20 mouse cellular contexts compared by ENCODE assay signal in genomic region chr7:126252230-126252629, GRCm38 (mm10).
"Had no signal": no experiment of that assay in that cellular context is flagged by ENCODE, and none has a peak within 500 bp of the region (broad histone marks: within the 10 kb centered on the region; RNA-seq: fewer than 3 reads in every experiment).

No protein-coding gene starts in this region.

- H3K36me3 ChIP-seq: lung, embryonic 15.5 days; midbrain, embryonic 13.5 days; midbrain, embryonic 15.5 days; neural tube, embryonic 13.5 days; neural tube, embryonic 15.5 days had no signal

- H3K9me3 ChIP-seq: lung, embryonic 15.5 days; midbrain, embryonic 13.5 days; midbrain, embryonic 15.5 days; neural tube, embryonic 13.5 days; neural tube, embryonic 15.5 days had no signal

- H3K4me2 ChIP-seq: lung, embryonic 15.5 days; midbrain, embryonic 11.5 days; midbrain, embryonic 13.5 days; midbrain, embryonic 15.5 days; neural tube, embryonic 13.5 days; neural tube, embryonic 15.5 days had no signal

- DNase-seq: lung, adult 2 months; lung, postnatal 14 days; lung, postnatal 36 days; retina, postnatal 1 day; right cerebral cortex, adult 18-20 months; right cerebral cortex, postnatal 25 days; right cerebral cortex, postnatal 4 days; spleen, adult 18-20 months; thymus, adult 18-20 months; thymus, postnatal 14 days; thymus, postnatal 36 days had no signal

- ATAC-seq: lung, postnatal 0 days; midbrain, embryonic 13.5 days; midbrain, embryonic 15.5 days had no signal

- H3K27ac ChIP-seq: lung, embryonic 15.5 days; macrophage; midbrain, embryonic 13.5 days; midbrain, embryonic 15.5 days; neural tube, embryonic 13.5 days; neural tube, embryonic 15.5 days had no signal

- H3K4me3 ChIP-seq: lung, embryonic 15.5 days; megakaryocyte, embryonic 14.5 days; midbrain, embryonic 13.5 days; midbrain, embryonic 15.5 days; neural tube, embryonic 13.5 days; neural tube, embryonic 15.5 days had no signal

- H3K9ac ChIP-seq: lung, embryonic 15.5 days; midbrain, embryonic 13.5 days; midbrain, embryonic 15.5 days; neural tube, embryonic 13.5 days; neural tube, embryonic 15.5 days had no signal

- H3K27me3 ChIP-seq: midbrain, embryonic 15.5 days; neural tube, embryonic 15.5 days had no signal
